Mouse (Mus musculus): Measurements from ENCODE around the gene Ntm. TPM values are rescaled to one million over a fixed set of nuclear protein-coding genes. Genes with fewer than 3 reads are reported as not detected.

Ntm gene
- polyA plus RNA-seq, 1 experiment from 2014 or later = 11.5 TPM

DNA sequence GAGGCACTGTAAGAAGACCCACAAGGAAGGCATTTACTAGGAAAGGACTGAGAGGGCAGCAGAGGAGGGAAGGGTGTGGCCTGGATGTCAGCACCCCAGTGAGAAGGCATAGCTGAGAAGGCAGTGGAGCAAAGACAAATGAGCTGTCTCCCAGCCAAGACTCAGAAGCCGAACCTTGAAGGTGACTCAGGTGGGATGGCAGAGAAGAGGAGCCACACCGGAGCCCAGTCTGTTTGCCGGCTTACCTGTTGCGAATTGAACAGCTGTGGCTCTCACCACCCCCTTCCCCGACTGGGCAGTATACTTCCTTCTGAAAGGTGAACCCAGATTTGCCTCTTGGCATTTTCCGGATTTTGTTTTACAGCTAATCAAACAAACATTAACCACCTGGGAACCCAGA is 902.6 kb downstream of the Ntm start:
- H3K4me3 ChIP-seq (ENCODE audit: low read depth, low read length) = no peak overlapping the region
- ATAC-seq (replicated peaks; ENCODE audit: insufficient number of reproducible peaks, low FRiP score, low TSS enrichment, low read depth) = no peak
- H3K9ac ChIP-seq (replicated peaks; ENCODE audit: low read length) = no peak overlapping the region
- H3K36me3 ChIP-seq (replicated peaks; ENCODE audit: control insufficient read depth, insufficient read depth, low read depth, low read length) = no peaks in the 10 kb centered on the region
- WGBS = 51% methylated on average over 6 of the region's 6 CpGs
- no peaks in the 10 kb centered on the region for H3K9me3 ChIP-seq (replicated peaks; ENCODE audit: control insufficient read depth, low read length)
- no peaks in the 10 kb centered on the region for H3K27me3 ChIP-seq (ENCODE audit: control insufficient read depth, insufficient read depth, low read length)
- no peak overlapping the region for H3K27ac ChIP-seq (replicated peaks; ENCODE audit: low read depth, low read length)
- no peaks in the 10 kb centered on the region for H3K4me1 ChIP-seq (ENCODE audit: control insufficient read depth, insufficient read depth, low read length)
- DNase-seq (ENCODE audit: low spot score) = no peak
- H3K4me2 ChIP-seq (ENCODE audit: low read depth, low read length) = no peak overlapping the region

DNA sequence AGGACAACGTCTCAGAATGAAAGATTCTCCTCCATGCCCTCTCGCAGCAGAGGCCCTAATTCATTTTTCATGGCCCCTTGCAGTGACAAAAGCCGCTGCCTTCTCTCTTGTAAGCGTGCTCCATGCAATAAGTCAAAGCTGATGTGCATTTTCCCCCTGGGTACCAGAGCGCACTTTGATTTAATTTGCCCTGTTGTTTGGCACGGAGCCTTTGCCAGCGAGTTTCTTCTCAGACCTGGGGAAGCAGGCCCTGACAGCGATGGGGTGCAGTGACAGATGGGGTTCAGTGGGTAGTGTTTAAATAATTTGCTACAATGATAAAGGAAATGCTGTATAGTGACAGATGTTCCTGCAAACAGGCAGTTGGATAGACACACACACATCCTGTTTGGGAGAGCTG is 904.1 kb downstream of the Ntm start:
- Histone ChIP-seq H3K36me3 (replicated peaks; ENCODE audit: control insufficient read depth, insufficient read depth, low read depth, low read length) (no peaks in the 10 kb centered on the region), H3K4me1 (ENCODE audit: control insufficient read depth, insufficient read depth, low read length) (no peaks in the 10 kb centered on the region), H3K27me3 (ENCODE audit: control insufficient read depth, insufficient read depth, low read length) (no peaks in the 10 kb centered on the region), H3K27ac (replicated peaks; ENCODE audit: low read depth, low read length) (no peak overlapping the region), H3K9ac (replicated peaks; ENCODE audit: low read length) (no peak overlapping the region), H3K4me3 (ENCODE audit: low read depth, low read length) (no peak overlapping the region), H3K9me3 (replicated peaks; ENCODE audit: control insufficient read depth, low read length) (no peaks in the 10 kb centered on the region), H3K4me2 (ENCODE audit: low read depth, low read length) (no peak overlapping the region)
- WGBS = 76% methylated on average over 8 of the region's 8 CpGs
- DNase-seq (ENCODE audit: low spot score) (no peak), ATAC-seq (replicated peaks; ENCODE audit: insufficient number of reproducible peaks, low FRiP score, low TSS enrichment, low read depth) (no peak)

DNA sequence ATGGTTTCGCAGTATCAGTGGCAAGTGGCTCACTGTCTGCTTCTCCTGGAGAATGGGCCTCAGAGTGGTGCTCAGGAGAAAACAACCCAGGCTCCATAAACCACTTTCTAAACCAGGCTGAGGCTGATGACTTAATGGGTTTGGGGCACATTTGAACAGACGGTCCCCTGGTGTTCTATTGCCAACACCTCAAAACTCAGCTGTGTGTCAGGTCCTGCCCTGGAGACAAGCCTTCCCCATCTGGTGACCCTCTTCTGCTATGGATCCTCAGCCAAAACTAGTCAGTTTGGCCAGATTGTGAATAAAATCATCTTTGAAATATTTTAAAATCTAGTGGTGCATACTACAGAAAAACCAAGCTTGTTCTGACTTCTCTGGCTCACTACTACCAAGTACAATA is 907.3 kb downstream of the Ntm start:
- no peaks in the 10 kb centered on the region for H3K27me3 ChIP-seq (ENCODE audit: control insufficient read depth, insufficient read depth, low read length)
- H3K9ac ChIP-seq (replicated peaks; ENCODE audit: low read length) = no peak overlapping the region
- WGBS = 86% methylated on average over 2 of the region's 2 CpGs
- no peaks in the 10 kb centered on the region for H3K36me3 ChIP-seq (replicated peaks; ENCODE audit: control insufficient read depth, insufficient read depth, low read depth, low read length)
- H3K4me1 ChIP-seq (ENCODE audit: control insufficient read depth, insufficient read depth, low read length) = no peaks in the 10 kb centered on the region
- H3K9me3 ChIP-seq (replicated peaks; ENCODE audit: control insufficient read depth, low read length) = no peaks in the 10 kb centered on the region
- DNase-seq (ENCODE audit: low spot score) (no peak), ATAC-seq (replicated peaks; ENCODE audit: insufficient number of reproducible peaks, low FRiP score, low TSS enrichment, low read depth) (no peak)
- H3K4me3 ChIP-seq (ENCODE audit: low read depth, low read length) = no peak overlapping the region
- H3K27ac ChIP-seq (replicated peaks; ENCODE audit: low read depth, low read length) = no peak overlapping the region
- H3K4me2 ChIP-seq (ENCODE audit: low read depth, low read length) = no peak overlapping the region

DNA sequence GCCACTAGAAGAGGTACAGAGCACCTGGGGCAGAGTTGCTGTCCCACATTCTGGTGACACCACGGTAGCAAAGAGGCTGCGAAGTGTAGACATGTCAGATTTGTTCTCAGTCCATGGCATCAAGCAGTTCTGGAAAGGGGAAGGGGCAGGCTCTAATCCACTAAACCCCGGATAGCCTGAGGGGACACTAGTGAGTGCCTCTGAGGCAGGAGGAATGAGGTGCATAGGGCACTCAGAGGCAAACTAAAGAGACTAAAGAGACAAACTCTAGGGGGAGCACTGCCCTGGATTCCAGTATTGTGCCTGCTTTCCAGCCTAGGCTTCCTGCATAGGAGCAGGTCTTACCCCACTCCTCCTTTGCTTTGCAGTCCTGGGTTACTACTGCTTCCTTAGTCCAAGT is 926.5 kb downstream of the Ntm start:
- Histone ChIP-seq H3K9me3 (replicated peaks; ENCODE audit: control insufficient read depth, low read length) (no peaks in the 10 kb centered on the region), H3K4me3 (ENCODE audit: low read depth, low read length) (no peak overlapping the region), H3K4me2 (ENCODE audit: low read depth, low read length) (no peak overlapping the region), H3K4me1 (ENCODE audit: control insufficient read depth, insufficient read depth, low read length) (no peaks in the 10 kb centered on the region), H3K27ac (replicated peaks; ENCODE audit: low read depth, low read length) (no peak overlapping the region), H3K36me3 (replicated peaks; ENCODE audit: control insufficient read depth, insufficient read depth, low read depth, low read length) (no peaks in the 10 kb centered on the region), H3K27me3 (ENCODE audit: control insufficient read depth, insufficient read depth, low read length) (no peaks in the 10 kb centered on the region), H3K9ac (replicated peaks; ENCODE audit: low read length) (no peak overlapping the region)
- 0 out of 2 replicates have a peak, but pooled peaks have one; percentile 48 for ATAC-seq (replicated peaks; ENCODE audit: insufficient number of reproducible peaks, low FRiP score, low TSS enrichment, low read depth)
- peak; percentile 16 for DNase-seq (ENCODE audit: low spot score)
- 47% methylated on average over 3 of the region's 3 CpGs for WGBS

DNA sequence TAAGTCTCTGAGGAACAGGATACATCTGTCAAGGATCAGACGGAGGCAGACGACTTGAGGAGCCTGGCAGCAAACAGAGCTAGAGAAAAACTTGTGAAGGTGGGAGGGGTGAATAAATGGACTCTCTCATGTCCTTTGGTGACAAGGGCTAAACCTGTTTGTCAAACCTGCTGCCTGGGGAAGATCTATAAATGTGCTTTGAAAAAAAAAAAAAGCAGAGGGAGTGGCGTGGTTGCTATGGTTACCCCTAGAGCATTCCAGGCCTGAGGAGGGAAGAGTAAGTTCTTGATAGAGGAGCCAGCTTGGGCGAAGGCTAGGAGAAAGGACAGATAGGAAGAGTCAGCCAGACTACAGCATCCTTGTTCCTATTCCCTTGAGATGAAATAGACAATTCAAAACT is 926.9 kb downstream of the Ntm start:
- H3K9me3 ChIP-seq (replicated peaks; ENCODE audit: control insufficient read depth, low read length) = no peaks in the 10 kb centered on the region

DNA sequence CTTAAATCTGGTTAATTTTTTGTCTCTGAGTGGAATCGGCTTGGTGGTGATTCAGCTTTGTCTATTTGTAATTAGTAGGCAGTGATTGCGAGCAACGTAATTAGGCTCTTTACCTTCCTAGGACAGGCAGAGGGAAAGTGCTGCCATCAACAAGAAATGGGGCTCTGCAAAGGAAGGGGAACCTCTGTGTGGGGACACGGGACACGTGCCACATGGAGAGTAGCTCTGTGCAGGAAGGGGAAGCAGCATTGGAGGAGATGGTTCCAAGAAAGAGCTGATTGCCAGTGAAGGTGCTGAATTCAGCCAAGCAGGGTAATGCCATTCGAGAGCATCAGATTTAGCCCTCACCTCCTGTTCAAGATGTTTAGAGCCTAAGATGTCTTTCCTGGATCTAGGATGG is 936.5 kb downstream of the Ntm start:
- Histone ChIP-seq H3K9ac (replicated peaks; ENCODE audit: low read length) (no peak overlapping the region), H3K9me3 (replicated peaks; ENCODE audit: control insufficient read depth, low read length) (no peaks in the 10 kb centered on the region), H3K27me3 (ENCODE audit: control insufficient read depth, insufficient read depth, low read length) (no peaks in the 10 kb centered on the region), H3K4me2 (ENCODE audit: low read depth, low read length) (no peak overlapping the region), H3K36me3 (replicated peaks; ENCODE audit: control insufficient read depth, insufficient read depth, low read depth, low read length) (no peaks in the 10 kb centered on the region), H3K4me1 (ENCODE audit: control insufficient read depth, insufficient read depth, low read length) (no peaks in the 10 kb centered on the region), H3K4me3 (ENCODE audit: low read depth, low read length) (no peak overlapping the region), H3K27ac (replicated peaks; ENCODE audit: low read depth, low read length) (no peak overlapping the region)
- DNase-seq (ENCODE audit: low spot score) (no peak), ATAC-seq (replicated peaks; ENCODE audit: insufficient number of reproducible peaks, low FRiP score, low TSS enrichment, low read depth) (no peak)
- 80% methylated on average over 6 of the region's 6 CpGs for WGBS

More for the DNA sequence above, 926.9 kb downstream of the Ntm start:
- no peaks in the 10 kb centered on the region for H3K36me3 ChIP-seq (replicated peaks; ENCODE audit: control insufficient read depth, insufficient read depth, low read depth, low read length)
- H3K4me3 ChIP-seq (ENCODE audit: low read depth, low read length) = no peak overlapping the region
- DNase-seq (ENCODE audit: low spot score) = peak; percentile 9
- 26% methylated on average over 4 of the region's 4 CpGs for WGBS
- H3K27me3 ChIP-seq (ENCODE audit: control insufficient read depth, insufficient read depth, low read length) = no peaks in the 10 kb centered on the region
- H3K27ac ChIP-seq (replicated peaks; ENCODE audit: low read depth, low read length) = no peak overlapping the region
- no peak overlapping the region for H3K4me2 ChIP-seq (ENCODE audit: low read depth, low read length)
- H3K9ac ChIP-seq (replicated peaks; ENCODE audit: low read length) = no peak overlapping the region
- no peak for ATAC-seq (replicated peaks; ENCODE audit: insufficient number of reproducible peaks, low FRiP score, low TSS enrichment, low read depth)
- no peaks in the 10 kb centered on the region for H3K4me1 ChIP-seq (ENCODE audit: control insufficient read depth, insufficient read depth, low read length)

DNA sequence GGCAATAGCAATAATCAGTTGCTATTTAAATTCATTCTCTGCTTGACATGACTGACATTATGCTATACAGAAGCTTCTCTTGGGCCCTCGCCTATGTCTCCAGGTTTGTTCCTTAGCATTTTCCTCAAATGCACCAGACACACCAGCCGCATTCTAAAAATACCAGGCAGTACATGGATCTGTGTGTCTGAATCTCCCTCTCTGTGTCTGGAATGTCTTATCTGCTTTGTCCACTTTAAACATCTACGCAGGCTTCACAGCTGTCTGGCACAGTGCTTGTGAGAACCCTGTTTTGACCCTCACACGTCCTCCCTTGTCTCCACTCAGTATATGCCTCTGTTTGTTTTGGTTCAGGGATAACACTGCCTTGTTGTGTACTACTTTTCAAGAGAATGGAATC is 937.3 kb downstream of the Ntm start:
- Histone ChIP-seq H3K4me2 (ENCODE audit: low read depth, low read length) (no peak overlapping the region), H3K9me3 (replicated peaks; ENCODE audit: control insufficient read depth, low read length) (no peaks in the 10 kb centered on the region), H3K36me3 (replicated peaks; ENCODE audit: control insufficient read depth, insufficient read depth, low read depth, low read length) (no peaks in the 10 kb centered on the region), H3K27me3 (ENCODE audit: control insufficient read depth, insufficient read depth, low read length) (no peaks in the 10 kb centered on the region), H3K27ac (replicated peaks; ENCODE audit: low read depth, low read length) (no peak overlapping the region), H3K4me3 (ENCODE audit: low read depth, low read length) (no peak overlapping the region), H3K9ac (replicated peaks; ENCODE audit: low read length) (no peak overlapping the region), H3K4me1 (ENCODE audit: control insufficient read depth, insufficient read depth, low read length) (no peaks in the 10 kb centered on the region)
- WGBS = 76% methylated on average over 4 of the region's 4 CpGs
- ATAC-seq (replicated peaks; ENCODE audit: insufficient number of reproducible peaks, low FRiP score, low TSS enrichment, low read depth) = no peak
- no peak for DNase-seq (ENCODE audit: low spot score)

DNA sequence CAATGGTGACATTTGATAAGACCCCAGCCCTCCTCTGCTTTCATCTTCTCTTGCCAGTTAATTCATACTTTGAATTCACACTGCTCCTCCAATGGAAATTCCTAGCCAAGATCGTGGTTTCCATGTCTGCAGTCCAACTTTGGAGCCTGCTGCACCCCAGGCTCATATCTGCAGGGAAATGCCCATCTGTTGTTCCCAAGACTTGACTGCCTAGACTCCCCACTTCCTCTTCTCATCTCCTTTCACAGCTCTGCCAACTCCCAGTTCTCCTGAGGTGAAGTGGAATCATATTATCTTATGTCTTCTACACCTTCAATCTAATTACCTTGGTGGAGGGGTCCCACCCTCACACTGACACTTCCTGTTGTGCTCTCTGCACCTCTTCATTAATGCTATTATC is 937.8 kb downstream of the Ntm start:
- no peak overlapping the region for H3K27ac ChIP-seq (replicated peaks; ENCODE audit: low read depth, low read length)
- 81% methylated on average over 1 of the region's 1 CpGs for WGBS
- H3K27me3 ChIP-seq (ENCODE audit: control insufficient read depth, insufficient read depth, low read length) = no peaks in the 10 kb centered on the region
- H3K4me3 ChIP-seq (ENCODE audit: low read depth, low read length) = no peak overlapping the region
- H3K9ac ChIP-seq (replicated peaks; ENCODE audit: low read length) = no peak overlapping the region
- no peaks in the 10 kb centered on the region for H3K9me3 ChIP-seq (replicated peaks; ENCODE audit: control insufficient read depth, low read length)
- no peak overlapping the region for H3K4me2 ChIP-seq (ENCODE audit: low read depth, low read length)
- H3K36me3 ChIP-seq (replicated peaks; ENCODE audit: control insufficient read depth, insufficient read depth, low read depth, low read length) = no peaks in the 10 kb centered on the region
- ATAC-seq (replicated peaks; ENCODE audit: insufficient number of reproducible peaks, low FRiP score, low TSS enrichment, low read depth) = no peak
- H3K4me1 ChIP-seq (ENCODE audit: control insufficient read depth, insufficient read depth, low read length) = no peaks in the 10 kb centered on the region
- no peak for DNase-seq (ENCODE audit: low spot score)
